Mouse (Mus musculus) kidney, embryonic 14.5 days (tissue): Measurements from ENCODE around the gene Traf3ip1. TPM values are rescaled to one million over a fixed set of nuclear protein-coding genes. Genes with fewer than 3 reads are reported as not detected.
A peak's percentile ranks its signal among the peaks of the same experiment; 100 is the strongest.

ENCODE experiments used
- ATAC-seq: fragments of 200-750 bp; cut with Nextera tagmentation; 2 replicates; pipeline ENCODE4 v1.8.0; 2017; ENCODE audit warnings: moderate number of reproducible peaks, mild to moderate bottlenecking, moderate TSS enrichment, moderate library complexity; ENCODE audit not compliant: low FRiP score, low TSS enrichment
- H3K27ac ChIP-seq: fragments of 300-500 bp; sonication (generic); 2 replicates; pipeline ENCODE4 v1.5.1; 2014; ENCODE audit warnings: low read depth, mild to moderate bottlenecking, low read length, moderate library complexity, mixed read lengths
- H3K27me3 ChIP-seq: fragments of 300-500 bp; sonication (generic); 2 replicates; pipeline ENCODE4 v1.6.1; 2014; ENCODE audit warnings: mild to moderate bottlenecking, low read length; ENCODE audit not compliant: control insufficient read depth, insufficient read depth
- H3K36me3 ChIP-seq: fragments of 300-500 bp; sonication (generic); 2 replicates; pipeline ENCODE4 v1.6.1; 2014; ENCODE audit warnings: low read length, mixed read lengths; ENCODE audit not compliant: control insufficient read depth, insufficient read depth
- H3K4me1 ChIP-seq: fragments of 300-500 bp; sonication (generic); 2 replicates; pipeline ENCODE4 v1.6.1; 2014; ENCODE audit warnings: low read length, mixed read lengths; ENCODE audit not compliant: control insufficient read depth, insufficient read depth
- H3K4me2 ChIP-seq: fragments of 300-500 bp; sonication (generic); replicated peaks from 2 replicates; pipeline ENCODE4 v1.6.1; 2014; ENCODE audit warnings: low read depth, mild to moderate bottlenecking, low read length
- H3K4me3 ChIP-seq: fragments of 300-500 bp; sonication (generic); 2 replicates; pipeline ENCODE4 v1.5.1; 2014; ENCODE audit warnings: mild to moderate bottlenecking, low read length
- H3K9ac ChIP-seq: fragments of 300-500 bp; sonication (generic); 2 replicates; pipeline ENCODE4 v1.6.1; 2014; ENCODE audit warnings: low read depth, mild to moderate bottlenecking, low read length, moderate library complexity
- H3K9me3 ChIP-seq: fragments of 300-500 bp; sonication (generic); 2 replicates; pipeline ENCODE4 v1.6.1; 2016; ENCODE audit warnings: low read length; ENCODE audit not compliant: control insufficient read depth
- WGBS: fragments of 180-500 bp; shearing (Covaris S2); extraction: QIAGEN DNeasy Blood & Tissue Kit; methylation state at CpG from one replicate; pipeline ENCODE4 v1.1.7; 2014; 5-methylcytosine and 5-hydroxymethylcytosine counted together
- polyA plus RNA-seq: library from polyadenylated mRNA; unstranded; fragments of >200 nt; fragmentation: Nextera tagmentation; extraction: Ambion mirVana; gene quantifications from 2 replicates; pipeline ENCODE4 v1.2.1, GENCODE M21; 2014

Gene Traf3ip1
- 7.6 and 7.7 TPM in 2 replicates for polyA plus RNA-seq

GRCm38 (mm10) chr1:91494457-91495140, at the start of gene Traf3ip1:
Gene Traf3ip1 (plus strand): TSS chr1:91494647.
- peak; percentile 99 for ATAC-seq
- Histone ChIP-seq H3K9ac (peak within 1 kb of the TSS; percentile 81), H3K4me1 (peaks cover 7% of the 10 kb centered on the region), H3K36me3 (peaks cover 2% of the 10 kb centered on the region; the same call in 1 of the 2 replicates), H3K4me3 (peak within 1 kb of the TSS; percentile 96), H3K27ac (no peak within 1 kb of the TSS), H3K27me3 (no peaks in the 10 kb centered on the region), H3K4me2 (peak within 1 kb of the TSS; percentile 90), H3K9me3 (no peaks in the 10 kb centered on the region)
- WGBS, result under 1% methylated on average over 65 of the region's 79 CpGs

GRCm38 (mm10) chr1:91444841-91445830, 49.3 kb upstream of the Traf3ip1 start:
- no peaks in the 10 kb centered on the region for H3K36me3 ChIP-seq
- no peaks in the 10 kb centered on the region for H3K27me3 ChIP-seq
- H3K4me1 ChIP-seq, result peaks cover 3% of the 10 kb centered on the region; the same call in 1 of the 2 replicates
- no peak for ATAC-seq
- no peak overlapping the region for H3K4me3 ChIP-seq
- peaks cover 5% of the 10 kb centered on the region; the same call in 1 of the 2 replicates for H3K9me3 ChIP-seq
- no peak overlapping the region for H3K4me2 ChIP-seq
- WGBS, result 84% methylated on average over 17 of the region's 17 CpGs
- no peak overlapping the region for H3K27ac ChIP-seq
- no peak overlapping the region for H3K9ac ChIP-seq

- no peak for ATAC-seq
- H3K4me1 ChIP-seq, result peaks cover 3% of the 10 kb centered on the region; the same call in 1 of the 2 replicates
- no peak overlapping the region for H3K4me3 ChIP-seq
- no peaks in the 10 kb centered on the region for H3K36me3 ChIP-seq
- peaks cover 5% of the 10 kb centered on the region; the same call in 1 of the 2 replicates for H3K9me3 ChIP-seq
- H3K4me2 ChIP-seq, result no peak overlapping the region
- no peak overlapping the region for H3K9ac ChIP-seq
- H3K27ac ChIP-seq, result no peak overlapping the region
- H3K27me3 ChIP-seq, result no peaks in the 10 kb centered on the region
- WGBS, result 51% methylated on average over 8 of the region's 8 CpGs
Observed at GRCm38 (mm10) chr1:91446060-91446459, 48.4 kb upstream of the Traf3ip1 start.

- H3K4me2 ChIP-seq, result no peak overlapping the region
- peaks cover 5% of the 10 kb centered on the region; the same call in 1 of the 2 replicates for H3K9me3 ChIP-seq
- H3K9ac ChIP-seq, result no peak overlapping the region
- H3K4me1 ChIP-seq, result peaks cover 5% of the 10 kb centered on the region; the same call in 1 of the 2 replicates
- H3K27me3 ChIP-seq, result no peaks in the 10 kb centered on the region
- H3K4me3 ChIP-seq, result no peak overlapping the region
- WGBS, result 89% methylated on average over 4 of the region's 4 CpGs
- H3K36me3 ChIP-seq, result no peaks in the 10 kb centered on the region
- ATAC-seq, result no peak
- no peak overlapping the region for H3K27ac ChIP-seq
Observed at GRCm38 (mm10) chr1:91446511-91446910, 47.9 kb upstream of the Traf3ip1 start.

GRCm38 (mm10) chr1:91448688-91449087, 45.8 kb upstream of the Traf3ip1 start:
- peaks cover 18% of the 10 kb centered on the region for H3K4me1 ChIP-seq
- H3K9me3 ChIP-seq, result peaks cover 5% of the 10 kb centered on the region; the same call in 1 of the 2 replicates
- no peak for ATAC-seq
- H3K27me3 ChIP-seq, result no peaks in the 10 kb centered on the region
- H3K4me3 ChIP-seq, result no peak overlapping the region
- no peaks in the 10 kb centered on the region for H3K36me3 ChIP-seq
- WGBS, result 82% methylated on average over 10 of the region's 10 CpGs
- no peak overlapping the region for H3K27ac ChIP-seq
- no peak overlapping the region for H3K9ac ChIP-seq
- no peak overlapping the region for H3K4me2 ChIP-seq

GRCm38 (mm10) chr1:91450851-91451250, 43.6 kb upstream of the Traf3ip1 start:
- no peaks in the 10 kb centered on the region for H3K27me3 ChIP-seq
- H3K9me3 ChIP-seq, result peaks cover 5% of the 10 kb centered on the region; the same call in 1 of the 2 replicates
- no peak overlapping the region for H3K9ac ChIP-seq
- WGBS, result 80% methylated on average over 5 of the region's 5 CpGs
- H3K4me2 ChIP-seq, result no peak overlapping the region
- ATAC-seq, result no peak
- no peak overlapping the region for H3K4me3 ChIP-seq
- H3K4me1 ChIP-seq, result peaks cover 35% of the 10 kb centered on the region
- no peaks in the 10 kb centered on the region for H3K36me3 ChIP-seq
- H3K27ac ChIP-seq, result no peak overlapping the region

GRCm38 (mm10) chr1:91451547-91452084, 42.8 kb upstream of the Traf3ip1 start:
- Histone ChIP-seq H3K9ac (no peak overlapping the region), H3K27ac (peak overlapping the region; percentile 78), H3K9me3 (peaks cover 5% of the 10 kb centered on the region; the same call in 1 of the 2 replicates), H3K4me3 (no peak overlapping the region), H3K4me1 (peaks cover 40% of the 10 kb centered on the region), H3K36me3 (no peaks in the 10 kb centered on the region), H3K27me3 (no peaks in the 10 kb centered on the region), H3K4me2 (no peak overlapping the region)
- 25% methylated on average over 5 of the region's 5 CpGs for WGBS
- ATAC-seq, result peak; percentile 41

GRCm38 (mm10) chr1:91453932-91454331, 40.5 kb upstream of the Traf3ip1 start:
- Histone ChIP-seq H3K9me3 (no peaks in the 10 kb centered on the region), H3K4me1 (peaks cover 56% of the 10 kb centered on the region), H3K36me3 (no peaks in the 10 kb centered on the region), H3K27me3 (no peaks in the 10 kb centered on the region), H3K4me3 (no peak overlapping the region), H3K4me2 (no peak overlapping the region), H3K9ac (no peak overlapping the region), H3K27ac (no peak overlapping the region)
- no peak for ATAC-seq
- 76% methylated on average over 9 of the region's 9 CpGs for WGBS
